Mouse (Mus musculus): ENCODE measurements around the gene Tacc3. TPM values are rescaled to one million over a fixed set of nuclear protein-coding genes. Genes with fewer than 3 reads are reported as not detected.

The Tacc3 gene
- polyA plus RNA-seq, 1 experiment from 2014 or later = 12.5 TPM

DNA sequence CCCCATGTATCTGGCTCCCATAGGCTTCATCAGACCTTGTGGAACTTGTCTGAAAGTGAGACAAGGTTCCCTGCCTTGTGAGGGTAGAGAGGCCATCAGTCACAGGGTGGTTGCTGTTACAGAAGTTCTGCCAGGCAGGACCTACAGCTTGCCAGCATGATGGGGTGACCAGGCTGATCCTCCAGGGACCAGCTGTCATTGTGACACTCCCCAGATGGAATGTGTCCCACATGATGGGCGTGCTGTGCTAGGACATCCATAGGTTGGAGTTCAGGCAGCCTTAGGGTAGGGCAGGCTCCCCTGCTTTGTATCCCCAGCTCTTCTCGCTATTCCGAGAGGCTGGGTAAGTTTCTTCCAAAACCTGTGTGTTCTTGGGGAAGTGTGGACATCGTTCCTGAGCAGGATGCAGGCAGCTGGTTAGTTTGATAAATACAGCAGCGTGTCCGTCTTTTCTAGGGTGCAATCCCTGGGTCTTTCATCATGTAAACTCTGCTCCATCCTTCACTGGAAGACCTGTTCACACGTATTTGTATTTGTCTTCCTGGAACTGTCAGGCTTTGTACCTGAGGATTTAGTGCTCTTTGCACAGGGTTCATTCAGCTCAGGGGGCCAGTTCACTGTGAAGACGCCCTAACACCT is 63.0 kb downstream of the Tacc3 start:
- H3K9ac ChIP-seq (replicated peaks; ENCODE audit: low read depth) = no peak overlapping the region

GRCm38 (mm10) chr5:33721541-33722265 is 63.8 kb downstream of the Tacc3 start, which contains the start of gene Fgfr3:
Gene Fgfr3 (plus strand): TSS chr5:33721674.
- H3K9ac ChIP-seq (replicated peaks; ENCODE audit: low read depth) = peak within 1 kb of the TSS; percentile 80
- WGBS = 1% methylated on average over 52 of the region's 73 CpGs
- no peaks in the 10 kb centered on the region for H3K9me3 ChIP-seq (ENCODE audit: low read length)
- peak within 1 kb of the TSS; percentile 88 for H3K27ac ChIP-seq (ENCODE audit: low read length)
- peak within 1 kb of the TSS; percentile 90 for H3K4me3 ChIP-seq (ENCODE audit: low read depth, low read length)
- no peaks in the 10 kb centered on the region for H3K27me3 ChIP-seq (replicated peaks; ENCODE audit: insufficient read depth, low read length)
- H3K36me3 ChIP-seq (ENCODE audit: insufficient read depth, low read length) = no peaks in the 10 kb centered on the region
- ATAC-seq (peak; percentile 88), DNase-seq (ENCODE audit: low spot score) (peak; percentile 91)
- peaks cover 9% of the 10 kb centered on the region; the same call in 1 of the 2 replicates for H3K4me1 ChIP-seq (ENCODE audit: insufficient read depth, low read depth, low read length)
- TF ChIP-seq EP300 (IDR thresholded peaks at IDR 0.05) (no peak), CTCF (IDR thresholded peaks at IDR 0.05) (peak; percentile 42)
- peak within 1 kb of the TSS; percentile 83 for H3K4me2 ChIP-seq (replicated peaks; ENCODE audit: low read depth, low read length)

More for the DNA sequence above, 63.0 kb downstream of the Tacc3 start:
- Histone ChIP-seq H3K27ac (ENCODE audit: low read length) (peak overlapping the region; percentile 22), H3K4me3 (ENCODE audit: low read depth, low read length) (peak overlapping the region; percentile 90; the same call in 1 of the 2 replicates), H3K4me2 (replicated peaks; ENCODE audit: low read depth, low read length) (peak overlapping the region; percentile 83), H3K9me3 (ENCODE audit: low read length) (no peaks in the 10 kb centered on the region), H3K27me3 (replicated peaks; ENCODE audit: insufficient read depth, low read length) (no peaks in the 10 kb centered on the region), H3K4me1 (ENCODE audit: insufficient read depth, low read depth, low read length) (peaks cover 9% of the 10 kb centered on the region; the same call in 1 of the 2 replicates), H3K36me3 (ENCODE audit: insufficient read depth, low read length) (no peaks in the 10 kb centered on the region)
- peak; percentile 43 for DNase-seq (ENCODE audit: low spot score)
- TF ChIP-seq EP300 (IDR thresholded peaks at IDR 0.05) (no peak), CTCF (IDR thresholded peaks at IDR 0.05) (no peak)
- 16% methylated on average over 8 of the region's 8 CpGs for WGBS
- ATAC-seq = no peak

GRCm38 (mm10) chr5:33722266-33723018 is 64.5 kb downstream of the Tacc3 start:
- Histone ChIP-seq H3K4me3 (ENCODE audit: low read depth, low read length) (peak overlapping the region; percentile 90), H3K4me1 (ENCODE audit: insufficient read depth, low read depth, low read length) (peaks cover 9% of the 10 kb centered on the region; the same call in 1 of the 2 replicates), H3K9me3 (ENCODE audit: low read length) (no peaks in the 10 kb centered on the region), H3K27ac (ENCODE audit: low read length) (peak overlapping the region; percentile 88), H3K27me3 (replicated peaks; ENCODE audit: insufficient read depth, low read length) (no peaks in the 10 kb centered on the region), H3K36me3 (ENCODE audit: insufficient read depth, low read length) (no peaks in the 10 kb centered on the region), H3K4me2 (replicated peaks; ENCODE audit: low read depth, low read length) (peak overlapping the region; percentile 83), H3K9ac (replicated peaks; ENCODE audit: low read depth) (peak overlapping the region; percentile 80)
- under 1% methylated on average over 42 of the region's 53 CpGs for WGBS
- ATAC-seq = no peak; the same call in 1 of the 2 replicates
- TF ChIP-seq EP300 (IDR thresholded peaks at IDR 0.05) (no peak), CTCF (IDR thresholded peaks at IDR 0.05) (no peak; the same call in 1 of the 2 replicates)
- no peak for DNase-seq (ENCODE audit: low spot score)

- ATAC-seq = no peak
- H3K36me3 ChIP-seq (ENCODE audit: insufficient read depth, low read length) = no peaks in the 10 kb centered on the region
- TF ChIP-seq CTCF (IDR thresholded peaks at IDR 0.05) (peak; percentile 49; the same call in 1 of the 2 replicates), EP300 (IDR thresholded peaks at IDR 0.05) (no peak)
- H3K9me3 ChIP-seq (ENCODE audit: low read length) = no peaks in the 10 kb centered on the region
- DNase-seq (ENCODE audit: low spot score) = peak; percentile 34
- H3K27ac ChIP-seq (ENCODE audit: low read length) = peak overlapping the region; percentile 43; the same call in 1 of the 2 replicates
- H3K4me1 ChIP-seq (ENCODE audit: insufficient read depth, low read depth, low read length) = peaks cover 9% of the 10 kb centered on the region; the same call in 1 of the 2 replicates
- peak overlapping the region; percentile 83 for H3K4me2 ChIP-seq (replicated peaks; ENCODE audit: low read depth, low read length)
- peak overlapping the region; percentile 90 for H3K4me3 ChIP-seq (ENCODE audit: low read depth, low read length)
- peak overlapping the region; percentile 80 for H3K9ac ChIP-seq (replicated peaks; ENCODE audit: low read depth)
- WGBS = 2% methylated on average over 58 of the region's 61 CpGs
- no peaks in the 10 kb centered on the region for H3K27me3 ChIP-seq (replicated peaks; ENCODE audit: insufficient read depth, low read length)
These were observed 65.2 kb downstream of the Tacc3 start for GRCm38 (mm10) chr5:33723019-33723640.

- TF ChIP-seq EP300 (IDR thresholded peaks at IDR 0.05) (no peak), CTCF (IDR thresholded peaks at IDR 0.05) (no peak)
- DNase-seq (ENCODE audit: low spot score) (no peak), ATAC-seq (no peak)
- peak overlapping the region; percentile 43; the same call in 1 of the 2 replicates for H3K27ac ChIP-seq (ENCODE audit: low read length)
- H3K4me3 ChIP-seq (ENCODE audit: low read depth, low read length) = peak overlapping the region; percentile 90
- H3K27me3 ChIP-seq (replicated peaks; ENCODE audit: insufficient read depth, low read length) = no peaks in the 10 kb centered on the region
- H3K9ac ChIP-seq (replicated peaks; ENCODE audit: low read depth) = peak overlapping the region; percentile 80
- H3K4me2 ChIP-seq (replicated peaks; ENCODE audit: low read depth, low read length) = peak overlapping the region; percentile 83
- H3K36me3 ChIP-seq (ENCODE audit: insufficient read depth, low read length) = no peaks in the 10 kb centered on the region
- peaks cover 9% of the 10 kb centered on the region; the same call in 1 of the 2 replicates for H3K4me1 ChIP-seq (ENCODE audit: insufficient read depth, low read depth, low read length)
- H3K9me3 ChIP-seq (ENCODE audit: low read length) = no peaks in the 10 kb centered on the region
- WGBS = 13% methylated on average over 36 of the region's 36 CpGs
These were observed 65.9 kb downstream of the Tacc3 start for GRCm38 (mm10) chr5:33723641-33724465.

Data from lung, postnatal 0 days (tissue).